Mouse (Mus musculus) heart, embryonic 14.5 days (tissue): Measurements from ENCODE around the gene St6gal1. TPM values are rescaled to one million over a fixed set of nuclear protein-coding genes. Genes with fewer than 3 reads are reported as not detected.

Experiments
- ATAC-seq: fragments of 200-750 bp; cut with Nextera tagmentation; 2 replicates; pipeline ENCODE4 v1.8.0; 2017; ENCODE audit warnings: low read depth, moderate TSS enrichment; ENCODE audit not compliant: insufficient number of reproducible peaks, insufficient read depth, low FRiP score
- H3K27ac ChIP-seq, 2 experiments: fragments of 200-500 bp in 1 of 2; fragments of 300-500 bp in 1 of 2; sonication (generic) in 1 of 2; replicated peaks in 1 of 2; 2 replicates each; pipeline ENCODE4 v1.5.1; 2012 to 2014; ENCODE audit warnings: low read depth in 2 of 2, low read length in 2 of 2, control low read depth in 1 of 2, mild to moderate bottlenecking in 1 of 2, mixed read lengths in 1 of 2; ENCODE audit not compliant: control insufficient read depth in 1 of 2, insufficient read depth in 1 of 2
- H3K27me3 ChIP-seq: fragments of 300-500 bp; sonication (generic); 2 replicates; pipeline ENCODE4 v1.6.1; 2014; ENCODE audit warnings: mild to moderate bottlenecking, low read length, control low read depth; ENCODE audit not compliant: control insufficient read depth, insufficient read depth
- H3K36me3 ChIP-seq: fragments of 300-500 bp; sonication (generic); 2 replicates; pipeline ENCODE4 v1.6.1; 2014; ENCODE audit warnings: mild to moderate bottlenecking, control low read depth, low read length, mixed read lengths; ENCODE audit not compliant: control insufficient read depth, insufficient read depth
- H3K4me1 ChIP-seq, 2 experiments: fragments of 200-500 bp in 1 of 2; fragments of 300-500 bp in 1 of 2; sonication (generic) in 1 of 2; 2 replicates each; pipeline ENCODE4 v1.6.1; 2012 to 2014; ENCODE audit warnings: low read length in 2 of 2, control low read depth in 1 of 2, mixed read lengths in 1 of 2; ENCODE audit not compliant: control insufficient read depth in 2 of 2, insufficient read depth in 2 of 2
- H3K4me2 ChIP-seq: fragments of 300-500 bp; sonication (generic); 2 replicates; pipeline ENCODE4 v1.6.1; 2014; ENCODE audit warnings: mild to moderate bottlenecking, low read length
- H3K4me3 ChIP-seq, 2 experiments: fragments of 200-500 bp in 1 of 2; fragments of 300-500 bp in 1 of 2; sonication (generic) in 1 of 2; 2 replicates each; pipeline ENCODE4 v1.5.1; 2012 to 2014; ENCODE audit warnings: low read length in 2 of 2, mild to moderate bottlenecking in 2 of 2, control low read depth in 1 of 2, low read depth in 1 of 2, moderate library complexity in 1 of 2; ENCODE audit not compliant: control insufficient read depth in 1 of 2, insufficient read depth in 1 of 2
- H3K9ac ChIP-seq: fragments of 300-500 bp; sonication (generic); 2 replicates; pipeline ENCODE4 v1.6.1; 2014; ENCODE audit warnings: mild to moderate bottlenecking, low read length
- H3K9me3 ChIP-seq: fragments of 300-500 bp; sonication (generic); 2 replicates; pipeline ENCODE4 v1.6.1; 2016; ENCODE audit warnings: low read length, control low read depth; ENCODE audit not compliant: control insufficient read depth
- WGBS: fragments of 180-500 bp; shearing (Covaris S2); extraction: QIAGEN DNeasy Blood & Tissue Kit; methylation state at CpG from one replicate; pipeline ENCODE4 v1.1.7; 2014; 5-methylcytosine and 5-hydroxymethylcytosine counted together
- polyA plus RNA-seq: library from polyadenylated mRNA; unstranded; fragments of >200 nt; fragmentation: Nextera tagmentation; extraction: Ambion mirVana; gene quantifications from 2 replicates; pipeline ENCODE4 v1.2.1, GENCODE M21; 2014

St6gal1 gene
- polyA plus RNA-seq, 1 experiment from 2014 or later = 16.2 TPM

GRCm38 (mm10) chr16:23274005-23274404 is 49.5 kb downstream of the St6gal1 start:
- no peaks in the 10 kb centered on the region for H3K9me3 ChIP-seq
- H3K27me3 ChIP-seq = peaks cover under 1% of the 10 kb centered on the region
- H3K4me2 ChIP-seq = no peak overlapping the region
- WGBS = 75% methylated on average over 6 of the region's 6 CpGs
- H3K4me1 ChIP-seq = peaks cover 27 to 44% of the 10 kb centered on the region in 2 experiments
- no peaks in the 10 kb centered on the region for H3K36me3 ChIP-seq
- no peak overlapping the region for H3K27ac ChIP-seq
- no peak for ATAC-seq
- H3K4me3 ChIP-seq = no peak overlapping the region
- H3K9ac ChIP-seq = no peak overlapping the region

GRCm38 (mm10) chr16:23274606-23275310 is 50.2 kb downstream of the St6gal1 start:
- 84% methylated on average over 7 of the region's 7 CpGs for WGBS
- H3K27ac ChIP-seq = no peak overlapping the region
- peaks cover 21 to 37% of the 10 kb centered on the region in 2 experiments for H3K4me1 ChIP-seq

GRCm38 (mm10) chr16:23275661-23276060 is 51.1 kb downstream of the St6gal1 start:
- Histone ChIP-seq H3K27me3 (no peaks in the 10 kb centered on the region), H3K4me3 (no peak overlapping the region), H3K9ac (no peak overlapping the region), H3K4me2 (no peak overlapping the region), H3K4me1 (peaks cover 12 to 28% of the 10 kb centered on the region in 2 experiments), H3K36me3 (no peaks in the 10 kb centered on the region), H3K27ac (no peak overlapping the region), H3K9me3 (no peaks in the 10 kb centered on the region)
- 71% methylated on average over 2 of the region's 2 CpGs for WGBS
- no peak for ATAC-seq

More at GRCm38 (mm10) chr16:23274606-23275310, 50.2 kb downstream of the St6gal1 start:
- no peaks in the 10 kb centered on the region for H3K36me3 ChIP-seq
- no peaks in the 10 kb centered on the region for H3K9me3 ChIP-seq
- H3K27me3 ChIP-seq = no peaks in the 10 kb centered on the region
- H3K9ac ChIP-seq = no peak overlapping the region
- ATAC-seq = no peak
- H3K4me2 ChIP-seq = no peak overlapping the region
- no peak overlapping the region for H3K4me3 ChIP-seq

- Histone ChIP-seq H3K4me2 (no peak overlapping the region), H3K27me3 (no peaks in the 10 kb centered on the region), H3K36me3 (no peaks in the 10 kb centered on the region), H3K9me3 (no peaks in the 10 kb centered on the region), H3K4me3 (no peak overlapping the region), H3K9ac (no peak overlapping the region), H3K4me1 (peaks cover 6 to 8% of the 10 kb centered on the region in 2 experiments), H3K27ac (no peak overlapping the region)
- WGBS = 63% methylated on average over 9 of the region's 9 CpGs
- ATAC-seq = no peak
Measured at GRCm38 (mm10) chr16:23279879-23280741, 55.6 kb downstream of the St6gal1 start.

GRCm38 (mm10) chr16:23280742-23281090 is 56.2 kb downstream of the St6gal1 start:
- 60% methylated on average over 4 of the region's 4 CpGs for WGBS
- no peaks in the 10 kb centered on the region for H3K36me3 ChIP-seq
- ATAC-seq = no peak
- no peak overlapping the region for H3K4me2 ChIP-seq
- H3K27me3 ChIP-seq = no peaks in the 10 kb centered on the region
- H3K9me3 ChIP-seq = no peaks in the 10 kb centered on the region
- H3K4me1 ChIP-seq = peaks cover 7 to 8% of the 10 kb centered on the region in 2 experiments
- no peak overlapping the region for H3K9ac ChIP-seq
- H3K4me3 ChIP-seq = no peak overlapping the region
- H3K27ac ChIP-seq = no peak overlapping the region

GRCm38 (mm10) chr16:23282241-23282640 is 57.7 kb downstream of the St6gal1 start:
- no peak overlapping the region for H3K27ac ChIP-seq
- no peak for ATAC-seq
- 64% methylated on average over 5 of the region's 5 CpGs for WGBS
- no peaks in the 10 kb centered on the region for H3K9me3 ChIP-seq
- no peak overlapping the region for H3K9ac ChIP-seq
- H3K4me1 ChIP-seq = peaks cover 7 to 8% of the 10 kb centered on the region in 2 experiments
- no peaks in the 10 kb centered on the region for H3K36me3 ChIP-seq
- no peak overlapping the region for H3K4me2 ChIP-seq
- H3K4me3 ChIP-seq = no peak overlapping the region
- H3K27me3 ChIP-seq = no peaks in the 10 kb centered on the region

GRCm38 (mm10) chr16:23282941-23283340 is 58.4 kb downstream of the St6gal1 start:
- H3K27ac ChIP-seq = no peak overlapping the region
- ATAC-seq = no peak
- WGBS = 83% methylated on average over 5 of the region's 5 CpGs

More at GRCm38 (mm10) chr16:23282941-23283340, 58.4 kb downstream of the St6gal1 start:
- Histone ChIP-seq H3K4me3 (no peak overlapping the region), H3K4me2 (no peak overlapping the region), H3K27me3 (no peaks in the 10 kb centered on the region), H3K9me3 (no peaks in the 10 kb centered on the region), H3K36me3 (no peaks in the 10 kb centered on the region), H3K4me1 (peaks cover 7 to 8% of the 10 kb centered on the region in 2 experiments), H3K9ac (no peak overlapping the region)
